In genomic region chr12:33335410-33335809, GRCm38 (mm10) we compare ENCODE assay signal across 29 mouse cellular contexts. TPM values are rescaled to one million over a fixed set of nuclear protein-coding genes. Genes with fewer than 3 reads are reported as not detected.
DNase-seq lines count a peak whose midpoint lies in the region; ATAC-seq and TF ChIP-seq lines count a peak whose summit lies in the region.
"Had no signal": no experiment of that assay in that cellular context is flagged by ENCODE, and none has a peak within 500 bp of the region (broad histone marks: within the 10 kb centered on the region; RNA-seq: fewer than 3 reads in every experiment).

No protein-coding gene starts in this region.

- no peak for TF ChIP-seq CTCF in liver, embryonic 14.5 days (IDR thresholded peaks at IDR 0.05; ENCODE audit: low read depth)

- no peak for TF ChIP-seq EP300 in liver, embryonic 14.5 days (IDR thresholded peaks at IDR 0.05; ENCODE audit: low read depth)

- 0 out of 2 replicates have a peak, but pooled peaks cover 6% of the 10 kb centered on the region for H3K4me1 ChIP-seq in heart, embryonic 11.5 days (ENCODE audit: control insufficient read depth, insufficient read depth, low read length)
- peaks cover 23 to 25% of the 10 kb centered on the region in 2 experiments for H3K4me1 ChIP-seq in liver, embryonic 14.5 days (replicated peaks; ENCODE audit: control insufficient read depth in 2 of 2, insufficient read depth in 2 of 2, low read length in 1 of 2)
- H3K4me1 ChIP-seq: kidney, embryonic 15.5 days; stomach, embryonic 15.5 days had no signal

- H3K27me3 ChIP-seq in heart, embryonic 11.5 days (ENCODE audit: control insufficient read depth, insufficient read depth, low read length), result 0 out of 2 replicates have a peak, but pooled peaks cover 3% of the 10 kb centered on the region
- no peaks in the 10 kb centered on the region for H3K27me3 ChIP-seq in liver, embryonic 14.5 days (ENCODE audit: control insufficient read depth, insufficient read depth, low read length)
- H3K27me3 ChIP-seq: kidney, embryonic 15.5 days; lung, embryonic 15.5 days; Patski; stomach, embryonic 15.5 days had no signal

- no peaks in the 10 kb centered on the region for H3K9me3 ChIP-seq in heart, embryonic 11.5 days (replicated peaks; ENCODE audit: control insufficient read depth, low read length)
- H3K9me3 ChIP-seq in liver, embryonic 14.5 days (ENCODE audit: control insufficient read depth, low read length), result no peaks in the 10 kb centered on the region
- H3K9me3 ChIP-seq: hindbrain, embryonic 13.5 days; kidney, embryonic 15.5 days; lung, embryonic 15.5 days; stomach, embryonic 15.5 days had no signal

- H3K27ac ChIP-seq in heart, embryonic 11.5 days (ENCODE audit: low read depth, low read length), result 0 out of 2 replicates have a peak overlapping the region, but pooled peaks have one; percentile 17
- H3K27ac ChIP-seq in liver, embryonic 14.5 days, result peak overlapping the region; percentile 60
- H3K27ac ChIP-seq: hindbrain, embryonic 13.5 days; kidney, embryonic 15.5 days; left cerebral cortex, adult 2 months; lung, embryonic 15.5 days; stomach, embryonic 15.5 days had no signal

- DNase-seq in heart, adult 11 months, result no peak
- DNase-seq in liver, embryonic 14.5 days (ENCODE audit: low read depth in 3 of 3, low spot score in 3 of 3), result no peak
- DNase-seq in T-cell, adult 2 months (ENCODE audit: low spot score), result no peak
- no peak for DNase-seq in B cell, adult 2 months
- DNase-seq: adrenal gland, adult 8-10 months; cerebellum, adult 9-11 months; gastrocnemius, postnatal 10 days; heart, adult 18-20 months; heart, postnatal 36 days; kidney, adult 11 months; kidney, postnatal 36 days; lung, postnatal 4 days; thymus, postnatal 36 days had no signal

- H3K36me3 ChIP-seq in heart, embryonic 11.5 days (ENCODE audit: control insufficient read depth, insufficient read depth, low read length), result no peaks in the 10 kb centered on the region
- H3K36me3 ChIP-seq in liver, embryonic 14.5 days (replicated peaks; ENCODE audit: control insufficient read depth, insufficient read depth, low read depth), result peaks cover 6% of the 10 kb centered on the region
- H3K36me3 ChIP-seq: hindbrain, embryonic 13.5 days; kidney, embryonic 15.5 days; lung, embryonic 15.5 days; stomach, embryonic 15.5 days had no signal

- H3K9ac ChIP-seq in heart, embryonic 11.5 days (ENCODE audit: low read depth, low read length), result no peak overlapping the region
- H3K9ac ChIP-seq in liver, embryonic 14.5 days (replicated peaks), result peak overlapping the region; percentile 25
- H3K9ac ChIP-seq: hindbrain, embryonic 13.5 days; kidney, embryonic 15.5 days; lung, embryonic 15.5 days; stomach, embryonic 15.5 days had no signal

- WGBS in heart, embryonic 11.5 days (ENCODE audit: insufficient replicate concordance), result 55% methylated on average over 4 of the region's 4 CpGs
- WGBS in liver, embryonic 14.5 days (ENCODE audit: insufficient replicate concordance), result 18% methylated on average over 4 of the region's 4 CpGs

- H3K4me2 ChIP-seq in heart, embryonic 11.5 days, result no peak overlapping the region
- H3K4me2 ChIP-seq in liver, embryonic 14.5 days (ENCODE audit: low read depth), result peak overlapping the region; percentile 47
- H3K4me2 ChIP-seq: hindbrain, embryonic 13.5 days; kidney, embryonic 15.5 days; lung, embryonic 15.5 days; midbrain, embryonic 11.5 days; stomach, embryonic 15.5 days had no signal

- H3K4me3 ChIP-seq in heart, embryonic 11.5 days (ENCODE audit: low read depth, low read length), result no peak overlapping the region
- H3K4me3 ChIP-seq in liver, embryonic 14.5 days (ENCODE audit: insufficient read depth in 1 of 2, low read depth in 2 of 2, low read length in 2 of 2), result no peak overlapping the region
- H3K4me3 ChIP-seq: hindbrain, embryonic 13.5 days; kidney, embryonic 15.5 days; left cerebral cortex, adult 2 months; lung, embryonic 15.5 days; stomach, embryonic 15.5 days had no signal

- ATAC-seq in heart, embryonic 11.5 days (replicated peaks; ENCODE audit: insufficient number of reproducible peaks, low FRiP score, low TSS enrichment), result no peak
- ATAC-seq in erythroblast, adult 5-6 weeks (replicated peaks; ENCODE audit: low FRiP score, poor library complexity, severe bottlenecking), result peak; percentile 41
- ATAC-seq in liver, embryonic 14.5 days (ENCODE audit: insufficient read depth), result peak; percentile 78
- ATAC-seq in megakaryocyte, adult 5-6 weeks (ENCODE audit: poor library complexity, severe bottlenecking), result no peak
- ATAC-seq: forebrain, embryonic 14.5 days; Patski had no signal

RNA-seq across cellular contexts. Expression of gene Efcab10, which starts 59.2 kb away (rescaled TPM):
- polyA plus RNA-seq in heart, embryonic 11.5 days (2014; fragmentation: Nextera tagmentation; extraction: Ambion mirVana), result not detected in 2 replicates
- not detected in 2 replicates for total RNA-seq in erythroblast, adult 5-6 weeks (2015; ENCODE audit: low replicate concordance)
- not detected in 2 replicates for total RNA-seq in erythroblast, adult 5-6 weeks (2017; ENCODE audit: low replicate concordance)
- polyA plus RNA-seq in liver, embryonic 14.5 days (2012; rRNA removed), result not detected in 2 replicates
- not detected in 2 replicates for polyA plus RNA-seq in liver, embryonic 14.5 days (2014; fragmentation: Nextera tagmentation; extraction: Ambion mirVana)
- total RNA-seq in megakaryocyte, adult 5-6 weeks (2015), result not detected in 2 replicates
- total RNA-seq in megakaryocyte, adult 5-6 weeks (2017), result not detected in 2 replicates
- total RNA-seq: common myeloid progenitor, adult 5-6 weeks; ES-E14; gastrocnemius, postnatal 10 days; heart, adult 18-20 months; heart, postnatal 36 days; midbrain, postnatal 0 days had no signal
- polyA plus RNA-seq: heart, embryonic 14.5 days; limb, embryonic 14.5 days; Patski had no signal

Comparison
In these comparisons a context has a peak if more than half of its experiments do, and no peak if none do; other contexts are left out.
1. ATAC-seq: peak in erythroblast, adult 5-6 weeks (single experiment) and liver, embryonic 14.5 days (single experiment); none in heart, embryonic 11.5 days (single experiment) and megakaryocyte, adult 5-6 weeks (single experiment).